Mouse (Mus musculus): ENCODE data around the gene Ufl1. TPM values are rescaled to one million over a fixed set of nuclear protein-coding genes. Genes with fewer than 3 reads are reported as not detected.

The Ufl1 gene
- total RNA-seq, 2 experiments from 2014 or later: 26.0 to 30.6 TPM

Other genes with a start within 250 kb of the Ufl1 start
- under 1 TPM in 1 of 2 experiments, not detected in 1; 0.25 TPM for gene Fhl5, start 38.9 kb downstream of the Ufl1 start, total RNA-seq (2021)